Mouse (Mus musculus): Measurements from ENCODE around the gene Gm20075. TPM values are rescaled to one million over a fixed set of nuclear protein-coding genes. Genes with fewer than 3 reads are reported as not detected.
A peak's percentile ranks its signal among the peaks of the same experiment; 100 is the strongest.
"Not testable (repeated sequence)": the region's sequence is repeated elsewhere in the genome, so short reads cannot be mapped to it uniquely, and the experiment has no call there.

Gm20075 gene
- 0.67 to 13.7 TPM (median 1.6 TPM) in 3 replicates for total RNA-seq (2017)

DNA sequence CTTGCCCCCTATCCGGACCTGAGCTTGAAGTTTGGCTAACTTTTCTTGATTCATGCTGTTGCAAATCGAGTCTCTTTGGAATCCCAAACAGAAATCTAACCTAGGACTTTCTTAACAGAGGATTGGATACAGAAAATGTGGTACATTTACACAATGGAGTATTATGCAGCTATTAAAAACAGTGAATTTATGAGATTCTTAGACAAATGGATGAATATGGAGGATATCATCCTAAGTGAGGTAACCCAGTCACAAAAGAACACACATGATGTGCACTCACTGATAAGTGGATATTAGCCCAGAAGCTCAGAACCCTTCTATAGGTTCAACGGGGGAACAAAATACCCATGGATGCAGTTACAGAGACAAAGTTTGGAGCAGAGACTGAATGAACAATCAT, at the start of gene Gm20075:
Gene Gm20075, minus strand, starts transcription at position 101 of the 400 bp plus-strand sequence.
- ATAC-seq (replicated peaks; ENCODE audit: insufficient number of reproducible peaks, low FRiP score, low TSS enrichment, poor library complexity, severe bottlenecking): not testable (repeated sequence)

DNA sequence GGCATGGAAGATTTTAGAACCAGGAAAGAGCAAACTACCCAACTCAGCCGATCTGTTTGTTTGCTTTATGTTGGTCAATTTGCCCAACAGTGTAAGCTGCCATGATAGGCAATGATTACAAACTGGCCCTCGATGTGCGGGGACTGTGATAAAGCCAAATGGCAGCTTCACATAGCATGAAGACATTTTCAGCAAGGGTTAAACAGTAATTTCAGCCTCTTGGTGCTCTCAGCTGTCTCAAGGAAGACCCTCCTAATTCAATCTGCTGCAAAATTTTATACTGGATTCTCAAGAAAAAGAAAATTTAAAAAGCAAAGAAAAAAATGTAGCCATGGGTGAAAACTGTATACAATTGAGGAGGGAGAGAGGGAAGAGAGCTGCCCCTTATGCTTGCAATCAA, 47.9 kb upstream of the Gm20075 start:
- ATAC-seq (replicated peaks; ENCODE audit: insufficient number of reproducible peaks, low FRiP score, low TSS enrichment, poor library complexity, severe bottlenecking): no peak

DNA sequence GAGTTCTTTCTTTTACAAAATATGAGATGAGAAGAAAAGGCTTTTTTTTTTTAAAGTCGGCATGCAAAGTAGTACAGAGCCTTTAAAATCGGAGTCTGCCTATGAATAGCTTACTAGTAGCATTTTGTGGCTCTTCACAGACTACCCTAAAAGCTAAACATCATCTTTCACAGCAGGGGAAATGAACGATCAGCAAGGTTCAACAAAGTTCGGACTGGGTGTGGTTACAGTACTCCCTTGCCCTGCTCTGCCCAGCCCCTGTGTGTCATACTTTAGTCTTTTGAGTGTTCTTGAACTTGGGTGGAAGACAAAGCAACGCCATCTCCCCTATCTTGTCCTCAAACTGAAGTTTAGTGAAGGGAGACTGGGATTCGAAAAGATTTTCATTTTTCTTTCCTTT, 45.5 kb upstream of the Gm20075 start:
- ATAC-seq (replicated peaks; ENCODE audit: insufficient number of reproducible peaks, low FRiP score, low TSS enrichment, poor library complexity, severe bottlenecking): no peak

DNA sequence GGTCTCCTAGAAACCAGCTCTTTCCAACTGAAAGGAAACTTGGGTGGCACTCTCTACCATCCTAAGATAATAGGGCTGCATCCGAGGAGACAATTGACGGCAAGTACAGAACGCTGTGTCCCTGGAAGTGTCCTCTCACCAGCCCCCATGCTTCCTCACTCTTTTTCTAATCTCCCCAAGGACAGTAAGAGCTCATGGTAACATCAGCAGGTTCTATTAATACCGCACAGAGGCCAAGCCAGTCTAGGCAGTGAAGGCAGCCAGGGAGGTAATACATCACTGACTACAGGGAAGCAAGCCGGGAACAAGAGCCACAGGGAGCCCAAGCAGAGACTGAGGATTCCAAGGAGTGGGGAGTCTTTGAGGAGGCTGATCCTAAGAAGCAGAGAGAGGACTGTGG, 43.8 kb upstream of the Gm20075 start:
- ATAC-seq (replicated peaks; ENCODE audit: insufficient number of reproducible peaks, low FRiP score, low TSS enrichment, poor library complexity, severe bottlenecking): no peak

DNA sequence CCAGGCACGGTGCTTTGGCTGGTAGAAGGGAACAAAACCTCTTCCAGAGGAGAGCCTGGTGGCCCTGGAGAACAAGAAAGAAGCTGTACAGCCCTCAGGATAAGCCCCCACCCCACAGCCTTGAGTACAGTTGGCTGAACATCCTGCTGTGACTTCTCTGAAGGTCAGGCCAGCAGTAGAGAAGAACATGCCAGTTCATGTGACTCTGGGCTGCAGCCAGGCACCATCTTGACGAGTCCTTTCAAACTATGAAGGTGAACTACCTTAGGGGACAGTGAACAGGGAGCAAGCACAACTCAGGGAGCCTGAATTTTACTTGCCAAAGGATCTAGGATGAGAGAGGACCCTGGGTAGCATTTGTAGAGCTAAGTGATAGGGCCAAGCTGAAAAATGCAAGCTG, 31.5 kb upstream of the Gm20075 start:
- no peak for ATAC-seq (replicated peaks; ENCODE audit: insufficient number of reproducible peaks, low FRiP score, low TSS enrichment, poor library complexity, severe bottlenecking)

GRCm38 (mm10) chr13:96110767-96111166, 29.6 kb upstream of the Gm20075 start:
- no peak for ATAC-seq (replicated peaks; ENCODE audit: insufficient number of reproducible peaks, low FRiP score, low TSS enrichment, poor library complexity, severe bottlenecking)

GRCm38 (mm10) chr13:96106367-96106766, 25.2 kb upstream of the Gm20075 start:
- peak; percentile 80 for ATAC-seq (replicated peaks; ENCODE audit: insufficient number of reproducible peaks, low FRiP score, low TSS enrichment, poor library complexity, severe bottlenecking)

- ATAC-seq (replicated peaks; ENCODE audit: insufficient number of reproducible peaks, low FRiP score, low TSS enrichment, poor library complexity, severe bottlenecking): no peak
These were observed 9.8 kb upstream of the Gm20075 start for GRCm38 (mm10) chr13:96090929-96091328.

GRCm38 (mm10) chr13:96085581-96086302, 4.6 kb upstream of the Gm20075 start:
- ATAC-seq (replicated peaks; ENCODE audit: insufficient number of reproducible peaks, low FRiP score, low TSS enrichment, poor library complexity, severe bottlenecking): no peak

- not testable (repeated sequence) for ATAC-seq (replicated peaks; ENCODE audit: insufficient number of reproducible peaks, low FRiP score, low TSS enrichment, poor library complexity, severe bottlenecking)
These were observed 578 bp upstream of the Gm20075 start, which contains the start of gene Gm17190 for GRCm38 (mm10) chr13:96081754-96082153. TSS of gene Gm17190 (plus strand) at chr13:96082054.

DNA sequence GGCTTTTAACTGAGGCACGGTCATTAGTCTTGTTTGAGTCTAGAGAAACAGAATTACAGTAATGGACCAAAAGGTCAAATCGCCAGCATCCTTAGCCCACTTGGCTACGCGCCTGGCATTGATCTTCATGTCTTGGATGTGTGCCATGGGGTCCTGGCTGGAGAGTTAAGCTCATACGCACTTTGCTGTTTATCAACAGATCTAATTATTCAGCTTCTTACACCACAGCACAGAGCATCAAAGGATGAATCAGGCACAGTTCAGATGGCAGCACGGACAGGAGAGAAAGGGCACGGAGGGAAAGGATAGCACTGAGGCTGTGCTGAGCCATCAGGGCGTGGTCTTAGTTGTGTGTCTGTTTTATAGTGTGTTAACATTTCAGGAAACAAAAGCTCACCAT, 7.6 kb downstream of the Gm20075 start:
- no peak for ATAC-seq (replicated peaks; ENCODE audit: insufficient number of reproducible peaks, low FRiP score, low TSS enrichment, poor library complexity, severe bottlenecking)

DNA sequence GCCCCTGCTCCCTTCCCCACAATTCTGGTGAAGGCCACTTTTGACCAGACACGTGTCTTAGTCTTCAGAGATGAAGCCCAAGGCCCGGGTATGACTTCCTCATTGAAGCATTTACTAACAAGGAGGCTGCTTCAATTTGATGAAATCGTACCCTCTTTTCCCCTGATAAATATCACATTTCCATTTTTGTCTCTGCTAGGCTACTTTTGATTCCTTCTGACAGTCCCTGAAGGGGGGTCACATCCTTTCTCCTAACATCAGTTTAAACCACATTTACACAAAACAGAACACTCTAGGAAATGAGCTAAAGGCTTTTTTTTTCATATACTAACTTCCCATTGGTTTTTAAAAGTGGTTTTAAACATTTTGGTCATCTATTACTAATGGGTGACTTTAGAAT, 28.4 kb downstream of the Gm20075 start:
- ATAC-seq (replicated peaks; ENCODE audit: insufficient number of reproducible peaks, low FRiP score, low TSS enrichment, poor library complexity, severe bottlenecking): no peak

- no peak for ATAC-seq (replicated peaks; ENCODE audit: insufficient number of reproducible peaks, low FRiP score, low TSS enrichment, poor library complexity, severe bottlenecking)
These were observed 35.8 kb downstream of the Gm20075 start for GRCm38 (mm10) chr13:96045396-96045795.

DNA sequence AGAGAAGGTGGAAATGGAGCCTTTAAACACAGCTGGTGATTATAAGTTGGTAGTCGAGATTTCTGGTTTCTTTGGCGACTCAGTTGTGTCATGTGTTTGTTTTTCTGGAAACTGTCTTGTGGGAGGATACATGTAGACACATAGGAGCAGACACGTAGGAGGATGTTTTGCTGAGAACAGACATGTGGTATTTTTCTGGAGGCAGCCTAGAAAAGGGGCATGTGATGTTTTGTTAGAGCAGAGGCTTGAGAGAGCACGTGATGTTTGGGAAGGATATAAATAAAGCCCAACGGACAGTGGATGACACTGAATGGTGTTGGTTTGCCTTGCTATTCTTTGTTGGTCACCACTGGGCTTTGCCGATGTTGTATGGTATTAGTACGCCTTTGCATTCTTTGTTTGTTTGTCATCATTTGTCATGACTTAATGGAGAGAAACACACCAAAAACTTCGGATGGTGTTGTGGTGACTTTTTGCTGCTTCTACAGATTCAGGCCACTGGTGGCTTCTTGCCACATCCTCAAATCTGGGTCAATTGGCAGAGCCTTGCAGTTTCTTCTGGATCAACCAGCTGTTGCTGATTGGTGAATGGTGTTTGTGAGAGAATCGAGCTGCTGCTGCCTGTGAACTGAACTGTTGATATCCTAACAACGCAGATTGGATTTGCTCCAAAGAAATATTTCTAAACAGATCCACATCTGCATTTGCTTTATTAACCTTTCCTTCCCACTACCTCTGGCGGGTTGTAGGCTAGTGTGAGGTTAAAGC, 40.7 kb downstream of the Gm20075 start:
- ATAC-seq (replicated peaks; ENCODE audit: insufficient number of reproducible peaks, low FRiP score, low TSS enrichment, poor library complexity, severe bottlenecking): no peak

GRCm38 (mm10) chr13:96039536-96039935, 41.6 kb downstream of the Gm20075 start:
- ATAC-seq (replicated peaks; ENCODE audit: insufficient number of reproducible peaks, low FRiP score, low TSS enrichment, poor library complexity, severe bottlenecking): no peak

DNA sequence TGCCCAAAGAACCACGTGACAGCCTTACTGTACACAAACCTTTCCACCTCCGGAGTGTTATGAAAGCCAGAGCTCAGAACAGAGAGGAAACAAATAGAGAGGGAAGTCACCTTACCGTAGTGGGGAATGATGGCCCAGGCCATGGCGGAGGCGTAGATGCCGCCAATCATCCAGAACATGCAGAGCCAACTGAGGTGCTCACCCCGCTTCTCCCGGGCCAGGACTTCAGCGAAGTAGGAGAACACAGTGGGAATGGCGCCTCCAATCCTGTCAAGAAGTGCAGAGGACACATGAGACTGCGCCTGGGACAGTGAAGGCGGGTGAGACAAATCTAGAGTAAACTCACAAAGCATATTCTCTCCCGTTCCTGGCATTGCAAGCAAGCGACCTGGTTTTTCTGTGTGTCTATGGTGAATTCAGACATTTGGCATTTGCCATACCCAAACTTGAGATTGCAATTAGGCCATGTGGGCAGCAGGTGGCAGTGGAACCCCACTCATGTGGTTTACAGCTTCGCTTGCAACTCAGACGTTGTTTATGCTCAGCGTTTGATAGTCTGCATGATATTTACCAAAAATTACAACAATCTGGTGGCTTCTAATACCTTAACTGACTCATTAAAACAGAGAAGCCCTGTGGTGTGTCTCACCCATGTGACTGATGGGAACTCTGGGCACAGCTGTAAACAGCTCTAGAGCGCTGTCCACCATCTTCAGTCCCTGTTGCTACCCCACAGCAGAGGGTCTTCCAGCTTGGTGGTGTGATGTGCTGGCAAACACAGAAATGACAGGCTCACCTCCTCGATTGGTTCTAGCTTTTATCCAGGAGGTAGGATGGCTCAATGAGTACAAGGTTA, 50.6 kb downstream of the Gm20075 start:
- ATAC-seq (replicated peaks; ENCODE audit: insufficient number of reproducible peaks, low FRiP score, low TSS enrichment, poor library complexity, severe bottlenecking): peak; percentile 61; the same call in 1 of the 2 replicates

All from monocyte, adult 5-6 weeks (primary cell).